Mouse (Mus musculus) G1E (cell line): ENCODE data around the gene Mrps35. TPM values are rescaled to one million over a fixed set of nuclear protein-coding genes. Genes with fewer than 3 reads are reported as not detected.

Experiments used
- ATAC-seq: 2 replicates; pipeline ENCODE4 v1.8.0; 2016; ENCODE audit warnings: mild to moderate bottlenecking; ENCODE audit not compliant: insufficient number of reproducible peaks, poor library complexity, low FRiP score, severe bottlenecking; ENCODE audit errors: extremely low read depth
- DNase-seq: peaks from one replicate; pipeline ENCODE4 v3.0.0; 2012; ENCODE audit warnings: low spot score
- H3K27me3 ChIP-seq: 2 replicates; pipeline ENCODE4 v1.6.1; 2012; ENCODE audit warnings: mild to moderate bottlenecking, low read length, inconsistent platforms; ENCODE audit not compliant: insufficient read depth
- H3K36me3 ChIP-seq: replicated peaks from 2 replicates; pipeline ENCODE3; 2012; ENCODE audit warnings: mild to moderate bottlenecking, inconsistent platforms
- H3K4me1 ChIP-seq: 2 replicates; pipeline ENCODE4 v1.6.1; 2012; ENCODE audit warnings: low read depth, low read length, inconsistent platforms, mixed read lengths; ENCODE audit not compliant: insufficient read depth
- H3K4me3 ChIP-seq: 2 replicates; pipeline ENCODE4 v1.5.1; 2012; ENCODE audit warnings: low read depth, mild to moderate bottlenecking, inconsistent platforms, low read length, moderate library complexity, mixed read lengths
- H3K9me3 ChIP-seq: replicated peaks from 2 replicates; pipeline ENCODE4 v1.6.1; 2012; ENCODE audit warnings: inconsistent platforms
- CTCF ChIP-seq: IDR thresholded peaks from 2 replicates; pipeline ENCODE4 v1.5.1; 2012; ENCODE audit warnings: low read depth, low read length, inconsistent platforms, mixed read lengths
- GATA1 ChIP-seq: IDR thresholded peaks from 2 replicates; pipeline ENCODE4 v1.6.1; 2012; ENCODE audit warnings: borderline replicate concordance, low read length, inconsistent platforms, mixed read lengths
- GATA2 ChIP-seq: IDR thresholded peaks from 2 replicates; pipeline ENCODE4 v1.6.1; 2012; ENCODE audit warnings: low read depth, low read length, inconsistent platforms, borderline replicate concordance
- POLR2AphosphoS5 ChIP-seq: IDR thresholded peaks from 2 replicates; pipeline ENCODE4 v1.6.1; 2012; ENCODE audit warnings: low read depth, low read length, inconsistent platforms; ENCODE audit not compliant: insufficient replicate concordance
- TAL1 ChIP-seq: conservative IDR thresholded peaks from 2 replicates; pipeline ENCODE4 v1.6.1; 2012; ENCODE audit warnings: low read depth, low read length, inconsistent platforms, mixed read lengths
- polyA plus RNA-seq: library from polyadenylated mRNA; stranded (reverse); fragments of >175 nt; gene quantifications from 2 replicates; pipeline ENCODE4 v1.2.3, GENCODE M21; 2012
- total RNA-seq, 2 experiments: library from RNA; stranded (forward) in 1 of 2; stranded (reverse) in 1 of 2; fragments of 200-1000 nt in 1 of 2; fragments of >200 nt in 1 of 2; fragmentation: Nextera tagmentation in 1 of 2; gene quantifications; 2 replicates each; pipeline ENCODE4 v1.2.3; 2014 to 2017

Mrps35 gene
- total and polyA plus RNA-seq, 3 experiments = 17.6 to 95.4 (median 46.1) TPM

DNA sequence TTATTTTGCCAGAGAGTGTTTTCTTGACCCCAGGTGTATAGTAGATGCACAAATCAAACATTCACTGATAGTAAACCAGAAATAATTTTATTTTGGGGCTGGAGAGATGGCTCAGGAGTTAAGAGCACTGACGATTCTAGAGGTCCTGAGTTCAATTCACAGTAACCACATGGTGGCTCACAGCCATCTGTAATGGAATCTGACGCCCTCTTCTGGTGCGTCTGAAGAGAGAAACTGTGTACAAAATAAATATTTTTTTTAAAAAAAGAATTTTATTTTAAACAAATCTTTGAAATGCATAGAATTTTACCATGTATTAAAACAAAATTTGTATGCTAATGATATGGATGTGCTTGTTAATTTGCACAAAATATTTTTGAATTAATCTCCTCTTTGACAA lies 46.0 kb downstream of the Mrps35 start:
- Histone ChIP-seq H3K36me3 (peaks cover 38% of the 10 kb centered on the region), H3K9me3 (no peaks in the 10 kb centered on the region), H3K4me1 (peaks cover 27% of the 10 kb centered on the region), H3K4me3 (no peak overlapping the region), H3K27me3 (no peaks in the 10 kb centered on the region)
- ATAC-seq (no peak), DNase-seq (no peak)
- TF ChIP-seq TAL1 = no peak
- no peak for TF ChIP-seq GATA2
- TF ChIP-seq POLR2AphosphoS5 = no peak
- TF ChIP-seq CTCF = no peak
- TF ChIP-seq GATA1 = no peak

DNA sequence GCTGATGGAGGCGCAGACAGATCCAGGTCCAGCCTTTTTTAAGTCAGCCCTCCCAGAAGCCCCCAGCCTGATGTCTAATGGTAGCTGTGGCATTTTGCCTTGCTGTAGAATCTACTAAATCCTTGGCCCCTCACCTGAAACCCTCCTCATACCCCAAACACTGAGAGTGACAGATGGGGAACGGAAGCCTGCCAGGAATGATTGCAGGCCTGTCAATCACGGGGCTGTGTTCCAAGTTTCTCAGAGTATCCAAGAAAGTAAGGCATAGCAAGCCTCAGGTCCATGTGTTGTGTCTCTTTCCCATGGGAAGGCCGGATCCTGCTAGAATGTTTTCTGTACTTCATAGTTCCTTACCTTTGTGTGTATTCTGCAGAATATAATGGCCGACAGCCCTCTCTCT lies 47.6 kb downstream of the Mrps35 start:
- Histone ChIP-seq H3K4me1 (peaks cover 40% of the 10 kb centered on the region), H3K9me3 (no peaks in the 10 kb centered on the region), H3K27me3 (no peaks in the 10 kb centered on the region), H3K4me3 (peak overlapping the region; percentile 100; the same call in 1 of the 2 replicates), H3K36me3 (peaks cover 40% of the 10 kb centered on the region)
- ATAC-seq (no peak), DNase-seq (no peak)
- TF ChIP-seq POLR2AphosphoS5 = no peak
- no peak for TF ChIP-seq GATA1
- TF ChIP-seq GATA2 = no peak
- TF ChIP-seq CTCF = no peak
- TF ChIP-seq TAL1 = no peak

- Histone ChIP-seq H3K27me3 (no peaks in the 10 kb centered on the region), H3K4me3 (peak within 1 kb of the TSS; percentile 100), H3K36me3 (peaks cover 46% of the 10 kb centered on the region), H3K4me1 (peaks cover 40% of the 10 kb centered on the region), H3K9me3 (peaks cover 3% of the 10 kb centered on the region; the same call in 1 of the 2 replicates)
- no peak for TF ChIP-seq GATA1
- TF ChIP-seq POLR2AphosphoS5 = no peak
- no peak for TF ChIP-seq GATA2
- no peak for TF ChIP-seq TAL1
- no peak for TF ChIP-seq CTCF
- DNase-seq (peak; percentile 72), ATAC-seq (peak; percentile 70)
Measured at GRCm38 (mm10) chr6:147091136-147092120, 48.9 kb downstream of the Mrps35 start, which contains the start of gene Klhl42. Klhl42 (plus strand) TSS chr6:147091379.

DNA sequence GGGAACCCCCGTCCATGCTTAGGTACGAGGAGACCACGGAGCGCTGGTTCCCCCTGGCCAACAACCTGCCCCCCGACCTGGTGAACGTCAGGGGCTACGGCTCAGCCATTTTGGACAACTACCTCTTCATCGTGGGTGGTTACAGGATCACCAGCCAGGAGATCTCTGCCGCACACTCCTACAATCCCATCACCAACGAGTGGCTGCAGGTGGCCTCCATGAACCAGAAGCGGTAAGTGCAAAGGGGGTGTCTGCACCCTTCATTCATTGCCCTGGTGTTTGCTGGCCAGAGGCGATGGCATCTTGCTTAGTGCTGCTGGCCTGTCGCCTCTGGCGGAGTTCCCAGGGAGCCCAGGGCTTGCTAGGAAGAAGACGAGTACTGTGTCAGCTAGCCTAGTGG lies 49.6 kb downstream of the Mrps35 start:
- H3K36me3 ChIP-seq = peaks cover 46% of the 10 kb centered on the region
- H3K4me1 ChIP-seq = peaks cover 40% of the 10 kb centered on the region
- no peaks in the 10 kb centered on the region for H3K27me3 ChIP-seq
- no peak for TF ChIP-seq CTCF
- TF ChIP-seq GATA2 = no peak
- no peak for TF ChIP-seq GATA1
- no peak for TF ChIP-seq POLR2AphosphoS5
- no peak for TF ChIP-seq TAL1
- H3K4me3 ChIP-seq = peak overlapping the region; percentile 100
- no peak for ATAC-seq
- DNase-seq = peak; percentile 23
- peaks cover 3% of the 10 kb centered on the region; the same call in 1 of the 2 replicates for H3K9me3 ChIP-seq

- H3K9me3 ChIP-seq = peaks cover 3% of the 10 kb centered on the region; the same call in 1 of the 2 replicates
- no peak for TF ChIP-seq TAL1
- TF ChIP-seq GATA1 = no peak
- no peak for TF ChIP-seq GATA2
- TF ChIP-seq POLR2AphosphoS5 = no peak
- no peak for TF ChIP-seq CTCF
- DNase-seq (no peak), ATAC-seq (no peak)
- peaks cover 72% of the 10 kb centered on the region for H3K36me3 ChIP-seq
- H3K4me1 ChIP-seq = peaks cover 46% of the 10 kb centered on the region
- peak overlapping the region; percentile 13; the same call in 1 of the 2 replicates for H3K4me3 ChIP-seq
- H3K27me3 ChIP-seq = no peaks in the 10 kb centered on the region
Measured at GRCm38 (mm10) chr6:147094771-147095170, 52.2 kb downstream of the Mrps35 start.

DNA sequence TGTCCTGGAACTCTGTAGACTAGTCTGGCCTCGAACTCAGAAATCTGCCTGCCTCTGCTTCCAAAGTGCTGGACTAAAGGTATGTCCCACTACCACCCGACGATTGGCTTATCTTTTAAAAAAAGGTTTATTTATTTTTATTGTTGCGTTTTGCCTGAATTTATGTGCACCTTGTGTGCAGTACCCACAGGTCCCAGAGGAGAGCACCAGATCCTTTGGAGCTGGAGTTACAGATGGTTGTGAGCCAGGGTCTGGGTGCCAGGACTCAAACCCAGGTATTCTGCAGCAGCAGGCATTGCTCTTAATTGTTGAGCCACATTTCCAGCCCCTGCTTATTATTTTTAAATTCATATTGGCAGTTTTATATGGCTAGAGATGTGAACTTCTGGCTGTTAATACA lies 53.5 kb downstream of the Mrps35 start:
- no peak for TF ChIP-seq GATA2
- TF ChIP-seq GATA1 = no peak
- no peak for TF ChIP-seq POLR2AphosphoS5
- no peak for TF ChIP-seq TAL1
- no peak for TF ChIP-seq CTCF
- peaks cover 86% of the 10 kb centered on the region for H3K36me3 ChIP-seq

More for the DNA sequence above, 53.5 kb downstream of the Mrps35 start:
- ATAC-seq (no peak), DNase-seq (no peak)
- H3K9me3 ChIP-seq = peaks cover 3% of the 10 kb centered on the region; the same call in 1 of the 2 replicates
- no peak overlapping the region for H3K4me3 ChIP-seq
- no peaks in the 10 kb centered on the region for H3K27me3 ChIP-seq
- H3K4me1 ChIP-seq = peaks cover 38% of the 10 kb centered on the region
